Mouse (Mus musculus) small intestine, adult 10 weeks (tissue): Measurements from ENCODE around the gene Mixl1. TPM values are rescaled to one million over a fixed set of nuclear protein-coding genes. Genes with fewer than 3 reads are reported as not detected.

Experiments used
- polyA plus RNA-seq: library from polyadenylated mRNA; stranded (reverse); fragments of 350-450 nt; fragmentation: Illumina TruSeq; extraction: RNeasy Lipid Tissue Mini Kit (QIAGEN cat#74804); gene quantifications from one replicate; pipeline ENCODE4 v1.2.3, GENCODE M21; 2014; ENCODE audit warnings: low replicate concordance

Gene Mixl1
- not detected for polyA plus RNA-seq

DNA sequence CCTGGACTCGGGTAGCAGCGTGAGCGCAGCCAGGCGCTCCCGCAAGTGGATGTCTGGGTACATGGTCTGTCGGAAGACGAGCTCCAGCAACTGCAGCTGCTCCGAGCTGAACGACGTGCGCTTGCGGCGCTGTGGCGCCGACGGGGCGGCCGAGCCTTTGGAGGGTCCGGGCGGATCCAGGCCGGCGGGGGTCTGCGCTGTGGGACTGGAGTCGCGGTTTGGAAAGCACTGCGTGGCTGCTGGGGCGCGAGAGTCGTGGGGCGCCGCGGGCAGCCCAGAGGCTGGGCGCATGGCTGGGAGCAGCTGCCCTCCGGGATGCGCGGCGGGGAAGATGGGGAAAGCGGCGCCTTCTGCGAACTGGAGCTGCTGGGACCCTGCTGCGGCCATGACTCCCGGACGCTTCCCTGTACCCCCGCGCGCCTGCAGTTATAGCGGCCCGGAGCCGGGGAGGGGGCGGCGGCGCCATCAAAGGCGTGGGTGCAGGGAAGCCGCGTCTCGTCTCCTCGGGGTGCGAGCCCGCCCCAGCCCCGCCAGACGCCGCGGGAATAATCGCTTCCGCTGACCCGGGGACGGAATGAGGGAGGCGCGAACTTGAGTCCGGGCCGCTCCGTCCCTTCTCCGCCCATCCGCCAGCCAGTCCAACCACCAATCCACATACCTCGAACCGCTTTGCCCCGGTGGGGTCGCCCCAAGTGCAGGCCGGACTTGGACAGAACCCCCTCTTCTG is at the start of gene Mixl1:
TSS of gene Mixl1 (minus strand) at position 409 of the 727 bp plus-strand sequence.

DNA sequence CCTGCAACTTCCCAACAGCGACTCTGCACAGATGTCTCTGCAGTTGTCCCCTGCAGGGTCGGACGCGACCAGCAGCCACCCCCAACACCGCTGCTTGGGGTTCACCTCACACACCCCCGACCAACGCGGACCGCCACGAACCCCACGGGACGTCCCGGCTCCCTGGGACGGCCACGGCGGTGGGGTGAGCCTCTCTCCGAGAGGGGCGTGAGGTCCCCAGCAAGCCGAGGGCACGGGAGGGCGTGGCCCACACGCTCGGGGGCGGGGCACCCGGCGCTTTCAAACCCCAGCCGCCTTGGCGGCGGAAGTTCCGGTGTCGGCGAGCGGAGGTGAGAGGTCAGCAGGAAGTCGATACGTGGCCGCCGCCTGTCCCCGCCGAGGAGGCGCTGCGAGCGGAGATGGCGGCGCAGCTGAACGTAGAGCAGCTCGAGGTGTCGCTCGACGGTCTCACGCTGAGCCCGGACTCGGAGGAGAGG is 28.9 kb upstream of the Mixl1 start, which contains the start of gene Acbd3:
TSS of gene Acbd3 (plus strand) at position 340 of the 476 bp plus-strand sequence.

Other genes with a start within 250 kb of the Mixl1 start
- gene Stum, start 213.5 kb downstream of the Mixl1 start, polyA plus RNA-seq: 1.4 TPM
- 9.4 TPM for gene Parp1, start 128.1 kb downstream of the Mixl1 start, polyA plus RNA-seq
- 11.2 TPM for gene Lin9, start 55.9 kb downstream of the Mixl1 start, polyA plus RNA-seq
- 54.5 TPM for gene Acbd3, start 29.0 kb upstream of the Mixl1 start, polyA plus RNA-seq
- gene H3f3a, start 116.9 kb upstream of the Mixl1 start, polyA plus RNA-seq: 1,891 TPM
- gene Sde2, start 154.1 kb upstream of the Mixl1 start, polyA plus RNA-seq: 17.6 TPM
- not detected for gene Lefty2, start 196.1 kb upstream of the Mixl1 start, polyA plus RNA-seq
- gene Pycr2, start 207.3 kb upstream of the Mixl1 start, polyA plus RNA-seq: 0.63 TPM
- not detected for gene Lefty1, start 238.0 kb upstream of the Mixl1 start, polyA plus RNA-seq
- gene Tmem63a, start 245.3 kb upstream of the Mixl1 start, polyA plus RNA-seq: 1.8 TPM